Mouse (Mus musculus): Measurements from ENCODE around the gene Ywhag.

- no peak for TF ChIP-seq GATA1 (IDR thresholded peaks at IDR 0.05; ENCODE audit: borderline replicate concordance, low read length)
- no peak for TF ChIP-seq FLI1 (IDR thresholded peaks at IDR 0.05; ENCODE audit: low read length)
Observed at GRCm38 (mm10) chr5:135962125-135962491, 27.7 kb upstream of the Ywhag start.
